ENCODE assay signal across 37 mouse cellular contexts in genomic region chr2:30311481-30311880, GRCm38 (mm10). TPM values are rescaled to one million over a fixed set of nuclear protein-coding genes. Genes with fewer than 3 reads are reported as not detected.
DNase-seq lines count a peak whose midpoint lies in the region; ATAC-seq and TF ChIP-seq lines count a peak whose summit lies in the region.
"Had no signal": no experiment of that assay in that cellular context is flagged by ENCODE, and none has a peak within 500 bp of the region (broad histone marks: within the 10 kb centered on the region; RNA-seq: fewer than 3 reads in every experiment).

No protein-coding gene starts in this region.

- H3K36me3 ChIP-seq in lung, postnatal 0 days (ENCODE audit: insufficient read depth, low read length): peaks cover 41% of the 10 kb centered on the region

- TF ChIP-seq EP300 in lung, postnatal 0 days (IDR thresholded peaks at IDR 0.05): no peak

- H3K9me3 ChIP-seq in lung, postnatal 0 days (ENCODE audit: low read length): no peaks in the 10 kb centered on the region
- H3K9me3 ChIP-seq: forebrain, embryonic 10.5 days; hindbrain, embryonic 13.5 days; limb, embryonic 10.5 days; limb, embryonic 15.5 days; liver, embryonic 15.5 days; midbrain, embryonic 12.5 days; neural tube, embryonic 12.5 days had no signal

- no peak overlapping the region for H3K27ac ChIP-seq in lung, postnatal 0 days (ENCODE audit: low read length)
- H3K27ac ChIP-seq: forebrain, embryonic 10.5 days; hindbrain, embryonic 13.5 days; limb, embryonic 10.5 days; limb, embryonic 15.5 days; liver, embryonic 15.5 days; midbrain, embryonic 12.5 days; neural tube, embryonic 12.5 days had no signal

- peak; percentile 64 for ATAC-seq in lung, postnatal 0 days
- no peak for ATAC-seq in erythroid progenitor cell, adult 5-6 weeks (replicated peaks; ENCODE audit: low FRiP score, poor library complexity, severe bottlenecking)
- ATAC-seq: activated CD4-positive, CD25-positive, alpha-beta regulatory T cell, adult 4 months; forebrain, embryonic 16.5 days; intestine, embryonic 16.5 days had no signal

- no peaks in the 10 kb centered on the region for H3K4me1 ChIP-seq in lung, postnatal 0 days (ENCODE audit: insufficient read depth, low read depth, low read length)
- H3K4me1 ChIP-seq: forebrain, embryonic 10.5 days; hindbrain, embryonic 13.5 days; limb, embryonic 10.5 days; limb, embryonic 15.5 days; midbrain, embryonic 12.5 days; neural tube, embryonic 12.5 days had no signal

- TF ChIP-seq CTCF in lung, postnatal 0 days (IDR thresholded peaks at IDR 0.05): no peak

- no peak overlapping the region for H3K9ac ChIP-seq in lung, postnatal 0 days (replicated peaks; ENCODE audit: low read depth)
- H3K9ac ChIP-seq: hindbrain, embryonic 13.5 days; limb, embryonic 15.5 days; liver, embryonic 15.5 days; lung, embryonic 14.5 days; midbrain, embryonic 12.5 days; neural tube, embryonic 12.5 days had no signal

- WGBS in lung, postnatal 0 days: 79% methylated on average over 2 of the region's 2 CpGs

- H3K4me2 ChIP-seq in lung, postnatal 0 days (replicated peaks; ENCODE audit: low read depth, low read length): no peak overlapping the region
- H3K4me2 ChIP-seq: heart, embryonic 11.5 days; hindbrain, embryonic 13.5 days; limb, embryonic 15.5 days; liver, embryonic 15.5 days; lung, embryonic 14.5 days; midbrain, embryonic 12.5 days; neural tube, embryonic 12.5 days had no signal

- DNase-seq in adrenal gland, adult (ENCODE audit: inconsistent age in 2 of 2, low spot score in 1 of 2): peak; percentile 32 to 77
- DNase-seq in adrenal gland, adult 18-20 months (ENCODE audit: low spot score in 2 of 2): no peak
- DNase-seq in lung, postnatal 0 days (ENCODE audit: low spot score): peak; percentile 85
- DNase-seq in lung, postnatal 10 days: no peak
- peak; percentile 57 for DNase-seq in adrenal gland, postnatal 14 days
- DNase-seq in telencephalon, adult 2 months (ENCODE audit: low read depth, low spot score): peak; percentile 41
- DNase-seq in T-cell, adult 2 months (ENCODE audit: low spot score): no peak
- DNase-seq: cerebellum, adult 2 months; cerebellum, postnatal 25 days; gastrocnemius, postnatal 25 days; heart, adult 18-20 months; heart, postnatal 4 days; kidney, adult 9 months; kidney, postnatal 10 days; layer of hippocampus, postnatal 36 days; lung, embryonic 14.5 days; lung, postnatal 36 days had no signal

- H3K27me3 ChIP-seq in lung, postnatal 0 days (replicated peaks; ENCODE audit: insufficient read depth, low read length): no peaks in the 10 kb centered on the region
- H3K27me3 ChIP-seq: hindbrain, embryonic 13.5 days; limb, embryonic 15.5 days; liver, embryonic 15.5 days; midbrain, embryonic 12.5 days; neural tube, embryonic 12.5 days had no signal

- no peak overlapping the region for H3K4me3 ChIP-seq in lung, postnatal 0 days (ENCODE audit: low read depth, low read length)
- H3K4me3 ChIP-seq: forebrain, embryonic 10.5 days; hindbrain, embryonic 13.5 days; limb, embryonic 10.5 days; limb, embryonic 15.5 days; liver, embryonic 15.5 days; midbrain, embryonic 12.5 days; myocyte; neural tube, embryonic 12.5 days had no signal

RNA-seq across cellular contexts. Expression of gene Nup188, which starts 25.3 kb away (rescaled TPM):
- total RNA-seq in adrenal gland, adult 18-20 months (2021): 10 to 100 TPM; 29.6 to 30.3 TPM
- polyA plus RNA-seq in lung, postnatal 0 days (2015; fragmentation: Nextera tagmentation; extraction: Ambion mirVana): 8.9 and 9.9 TPM in 2 replicates
- 38.2 and 40.5 TPM in 2 replicates for total RNA-seq in adrenal gland, postnatal 14 days (2021)
- total RNA-seq in erythroid progenitor cell, adult 5-6 weeks (2015; ENCODE audit: low replicate concordance): 15.5 and 19.3 TPM in 2 replicates
- total RNA-seq in erythroid progenitor cell, adult 5-6 weeks (2017; ENCODE audit: low replicate concordance): 12.1 and 13.9 TPM in 2 replicates

RNA-seq across cellular contexts. Expression of gene Dolk, which starts 25.3 kb away (rescaled TPM):
- 10 to 100 TPM; 40.8 to 41.6 TPM for total RNA-seq in adrenal gland, adult 18-20 months (2021)
- polyA plus RNA-seq in lung, postnatal 0 days (2015; fragmentation: Nextera tagmentation; extraction: Ambion mirVana): 24.1 TPM in 2 replicates
- total RNA-seq in adrenal gland, postnatal 14 days (2021): 46.2 and 48.1 TPM in 2 replicates
- 1.3 TPM in 1 of 2 replicates, not detected in the other for total RNA-seq in erythroid progenitor cell, adult 5-6 weeks (2015; ENCODE audit: low replicate concordance)
- 1.0 TPM in 1 of 2 replicates, not detected in the other for total RNA-seq in erythroid progenitor cell, adult 5-6 weeks (2017; ENCODE audit: low replicate concordance)

RNA-seq across cellular contexts. Expression of gene Gm28038, which starts 30.6 kb away (rescaled TPM):
- not detected for total RNA-seq in adrenal gland, adult 18-20 months (2021)
- polyA plus RNA-seq in lung, postnatal 0 days (2015; fragmentation: Nextera tagmentation; extraction: Ambion mirVana): not detected in 2 replicates
- not detected in 2 replicates for total RNA-seq in adrenal gland, postnatal 14 days (2021)
- not detected in 2 replicates for total RNA-seq in erythroid progenitor cell, adult 5-6 weeks (2015; ENCODE audit: low replicate concordance)
- not detected in 2 replicates for total RNA-seq in erythroid progenitor cell, adult 5-6 weeks (2017; ENCODE audit: low replicate concordance)
- total RNA-seq: gastrocnemius, postnatal 25 days; heart, adult 18-20 months; layer of hippocampus, postnatal 36 days; left cerebral cortex, postnatal 10 days; MEL; midbrain, postnatal 0 days had no signal
- polyA plus RNA-seq: activated CD4-positive, CD25-positive, alpha-beta regulatory T cell, adult 4 months; cerebellum, adult 2 months; embryonic facial prominence, embryonic 11.5 days; forebrain, embryonic 10.5 days; forebrain, embryonic 16.5 days; heart, embryonic 11.5 days; heart, embryonic 16.5 days; hindbrain, embryonic 13.5 days; intestine, embryonic 16.5 days; large intestine, adult 2 months; limb, embryonic 10.5 days; limb, embryonic 15.5 days; liver, embryonic 15.5 days; lung, embryonic 14.5 days; midbrain, embryonic 12.5 days; midbrain, postnatal 0 days; myocyte; neural tube, embryonic 12.5 days; stomach, embryonic 14.5 days had no signal

RNA-seq across cellular contexts. Expression of gene Phyhd1, which starts 45.5 kb away (rescaled TPM):
- total RNA-seq in adrenal gland, adult 18-20 months (2021): 10 to 100 TPM; 13.6 to 18.0 TPM
- polyA plus RNA-seq in lung, postnatal 0 days (2015; fragmentation: Nextera tagmentation; extraction: Ambion mirVana): 9.5 and 13.4 TPM in 2 replicates
- 19.8 and 20.4 TPM in 2 replicates for total RNA-seq in adrenal gland, postnatal 14 days (2021)
- total RNA-seq in erythroid progenitor cell, adult 5-6 weeks (2015; ENCODE audit: low replicate concordance): 6.1 and 11.3 TPM in 2 replicates
- total RNA-seq in erythroid progenitor cell, adult 5-6 weeks (2017; ENCODE audit: low replicate concordance): 2.8 and 9.6 TPM in 2 replicates

RNA-seq across cellular contexts. Expression of gene Sh3glb2, which starts 47.7 kb away (rescaled TPM):
- 10 to 100 TPM; 88.6 to 92.1 TPM for total RNA-seq in adrenal gland, adult 18-20 months (2021)
- polyA plus RNA-seq in lung, postnatal 0 days (2015; fragmentation: Nextera tagmentation; extraction: Ambion mirVana): 58.9 and 64.9 TPM in 2 replicates
- total RNA-seq in adrenal gland, postnatal 14 days (2021): 73.2 and 80.6 TPM in 2 replicates
- 6.5 and 8.4 TPM in 2 replicates for total RNA-seq in erythroid progenitor cell, adult 5-6 weeks (2015; ENCODE audit: low replicate concordance)
- total RNA-seq in erythroid progenitor cell, adult 5-6 weeks (2017; ENCODE audit: low replicate concordance): 5.4 and 10.8 TPM in 2 replicates

Comparison
In these comparisons a context has a peak if more than half of its experiments do, and no peak if none do; other contexts are left out.
1. DNase-seq: peak in adrenal gland, adult (2 of 2), lung, postnatal 0 days (single experiment), adrenal gland, postnatal 14 days (single experiment) and telencephalon, adult 2 months (single experiment); none in adrenal gland, adult 18-20 months (0 of 2), lung, postnatal 10 days (single experiment) and T-cell, adult 2 months (single experiment).
2. RNA of gene Dolk, which starts 25.3 kb away (total RNA-seq): 46.2 to 48.1 TPM in adrenal gland, postnatal 14 days and 40.8 to 41.6 TPM in adrenal gland, adult 18-20 months; 1.0 to 1.3 TPM in erythroid progenitor cell, adult 5-6 weeks; every median in the first group is over 10 times any median in the second.